Mouse (Mus musculus) ES-E14 (cell line): ENCODE data around the gene Ank2.
"Not testable (repeated sequence)": the region's sequence is repeated elsewhere in the genome, so short reads cannot be mapped to it uniquely, and the experiment has no call there.

Source experiments
- ZC3H11A ChIP-seq: IDR thresholded peaks from 2 replicates; pipeline ENCODE4 v1.6.1; 2012; ENCODE audit warnings: low read depth, mild to moderate bottlenecking, inconsistent platforms, low read length, borderline replicate concordance
- ZNF384 ChIP-seq: IDR thresholded peaks from 2 replicates; pipeline ENCODE4 v1.6.1; 2012; ENCODE audit warnings: low read depth, low read length, inconsistent platforms

DNA sequence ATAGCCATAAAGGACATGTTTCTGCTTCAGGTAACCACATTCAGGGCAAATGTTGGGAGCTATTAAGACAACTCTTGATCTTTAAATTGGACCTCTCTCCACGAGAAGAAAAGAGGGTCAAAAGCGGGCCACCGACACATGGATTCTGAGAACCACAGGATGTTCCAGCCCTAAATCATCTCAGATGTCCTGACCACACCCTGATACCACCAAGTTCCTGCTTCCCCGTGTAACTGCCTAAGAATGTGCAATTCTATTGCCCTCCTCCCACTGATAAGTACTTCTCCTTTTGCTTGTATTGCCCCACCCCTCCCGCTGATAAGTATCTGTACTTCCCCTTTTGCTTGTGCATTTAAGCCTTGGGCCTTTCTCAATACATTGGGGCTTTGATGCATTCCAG is 18.8 kb downstream of the Ank2 start:
- not testable (repeated sequence) for TF ChIP-seq ZNF384, ZC3H11A
